Mouse (Mus musculus): Measurements from ENCODE around the gene Ankrd39.

GRCm38 (mm10) chr1:36575347-36575746 is 28.1 kb upstream of the Ankrd39 start:
- no peak for TF ChIP-seq POLR2A (IDR thresholded peaks at IDR 0.05; ENCODE audit: low read depth, low read length)
- no peak for TF ChIP-seq CTCF (IDR thresholded peaks at IDR 0.05; ENCODE audit: extremely low read depth, insufficient read length, insufficient replicate concordance, low read depth, low read length)

All from small intestine, adult 2 months (tissue).